Mouse (Mus musculus) left cerebral cortex, postnatal 10 days (tissue): Measurements from ENCODE around the gene Vmn2r79. TPM values are rescaled to one million over a fixed set of nuclear protein-coding genes. Genes with fewer than 3 reads are reported as not detected.
"Not testable (repeated sequence)": the region's sequence is repeated elsewhere in the genome, so short reads cannot be mapped to it uniquely, and the experiment has no call there.

Experiments
- DNase-seq, 2 experiments: peaks; one replicate each; pipeline ENCODE4 v3.0.0; 2021 to 2022; ENCODE audit warnings: low spot score in 2 of 2, mixed read lengths in 1 of 2; ENCODE audit errors: extremely low spot score in 1 of 2
- intact Hi-C: fragments of 180-260 bp; cut with DNase I; formaldehyde crosslinking; loops from one replicate; pipeline ENCODE4 v1.15.1; 2025
- total RNA-seq, 2 experiments: library from RNA; stranded (reverse); gene quantifications; 2 replicates each; pipeline ENCODE4 v1.2.3; 2021

The Vmn2r79 gene
- total RNA-seq: under 1 TPM in 1 of 2 experiments, not detected in 1; 0.02 TPM

- intact Hi-C loops: not testable (repeated sequence)
Measured at GRCm38 (mm10) chr7:86995815-86996214, at the start of gene Vmn2r79. Gene Vmn2r79 (plus strand): TSS chr7:86996115.

GRCm38 (mm10) chr7:86994700-86995099, 1.2 kb upstream of the Vmn2r79 start:
- DNase-seq: no peak
- intact Hi-C loops: no loop called here

More at GRCm38 (mm10) chr7:86995815-86996214, at the start of gene Vmn2r79:
- DNase-seq: not testable (repeated sequence)

- DNase-seq, intact Hi-C loops: not testable (repeated sequence)
Measured at GRCm38 (mm10) chr7:87026486-87026885, 30.6 kb downstream of the Vmn2r79 start.

GRCm38 (mm10) chr7:87063576-87063975, 67.7 kb downstream of the Vmn2r79 start:
- intact Hi-C loops: no loop called here
- DNase-seq: no peak

Other genes with a start within 250 kb of the Vmn2r79 start
- 1 to 10 TPM; 2.9 to 4.1 TPM for gene Folh1, start 220.2 kb upstream of the Vmn2r79 start, total RNA-seq
- not detected for gene Vmn2r77, start 201.1 kb upstream of the Vmn2r79 start, total RNA-seq
- not detected for gene Vmn2r78, start 81.0 kb upstream of the Vmn2r79 start, total RNA-seq
- gene Nox4, start 250.0 kb downstream of the Vmn2r79 start, total RNA-seq: under 1 TPM; 0.56 to 0.61 TPM